Mouse (Mus musculus): ENCODE measurements at regions not wholly inside any gene's neighbourhood (a gene's known extent, or its start where the extent isn't known, plus 50 kb on each side); places are given as distances from the start of the nearest gene placed in this dataset.

DNA sequence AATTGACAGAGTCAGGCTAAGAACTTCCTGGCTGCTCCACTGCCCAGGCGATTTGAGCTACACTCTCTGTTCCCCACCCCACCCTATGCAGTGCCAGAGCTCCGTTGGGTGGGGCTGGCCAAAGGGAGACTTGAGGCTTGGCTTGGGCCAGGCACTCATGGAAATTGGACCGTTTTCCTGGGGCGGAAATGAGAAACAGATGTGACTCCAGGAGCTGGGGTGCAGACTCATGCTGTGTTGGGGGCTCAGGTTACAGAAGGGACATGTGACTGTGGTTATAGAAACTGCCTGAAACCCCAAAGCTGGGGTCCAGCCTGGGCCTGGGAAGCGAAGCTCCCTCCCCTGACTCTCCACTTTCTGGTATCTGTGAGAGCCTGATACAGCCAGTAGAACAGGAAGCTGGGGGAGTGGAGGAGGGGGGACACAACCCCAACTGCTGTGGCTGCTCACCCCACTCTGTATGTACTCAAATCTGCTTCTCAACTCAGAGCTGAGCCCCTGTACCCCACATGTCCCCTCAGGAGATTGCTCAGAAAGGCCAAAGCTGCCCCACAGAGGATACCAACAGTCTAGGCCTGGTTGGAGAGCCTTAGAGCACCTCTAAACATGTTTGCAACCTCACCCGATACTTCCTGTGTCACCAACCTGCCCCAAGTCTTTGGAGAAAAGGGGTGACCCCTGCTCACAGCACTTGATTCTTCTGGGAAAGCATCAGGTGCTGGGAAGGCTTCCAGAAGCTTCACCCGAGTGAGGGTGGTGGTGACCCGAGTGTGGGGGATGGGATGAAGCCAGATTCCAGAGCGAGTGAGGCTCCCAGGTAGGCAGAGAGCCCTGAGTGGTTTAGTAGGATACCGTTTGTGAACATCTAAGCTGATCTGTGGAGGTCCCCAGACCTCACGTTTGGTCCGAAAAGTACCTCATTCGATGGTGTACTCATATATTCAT lies 142.9 kb upstream of the Haao start:
- Histone ChIP-seq H3K9ac (replicated peaks) (no peak overlapping the region), H3K4me1 (replicated peaks; ENCODE audit: control insufficient read depth in 2 of 2, insufficient read depth in 2 of 2, low read length in 1 of 2) (peaks cover 2 to 35% of the 10 kb centered on the region in 2 experiments; a peak in 3 of 4 replicates), H3K27ac (no peak overlapping the region), H3K9me3 (ENCODE audit: control insufficient read depth, low read length) (no peaks in the 10 kb centered on the region), H3K4me3 (ENCODE audit: insufficient read depth in 1 of 2, low read depth in 2 of 2, low read length in 2 of 2) (no peak overlapping the region), H3K27me3 (ENCODE audit: control insufficient read depth, insufficient read depth, low read length) (no peaks in the 10 kb centered on the region), H3K36me3 (replicated peaks; ENCODE audit: control insufficient read depth, insufficient read depth, low read depth) (no peaks in the 10 kb centered on the region), H3K4me2 (ENCODE audit: low read depth) (no peak overlapping the region)
- ATAC-seq (ENCODE audit: insufficient read depth): peak; percentile 53; the same call in 1 of the 2 replicates
- TF ChIP-seq CTCF (IDR thresholded peaks at IDR 0.05; ENCODE audit: low read depth) (no peak), EP300 (IDR thresholded peaks at IDR 0.05; ENCODE audit: low read depth) (peak; percentile 48; the same call in 1 of the 2 replicates)
- no peak for DNase-seq (ENCODE audit: low read depth in 3 of 3, low spot score in 3 of 3)
- WGBS (ENCODE audit: insufficient replicate concordance): 36% methylated on average over 13 of the region's 13 CpGs

DNA sequence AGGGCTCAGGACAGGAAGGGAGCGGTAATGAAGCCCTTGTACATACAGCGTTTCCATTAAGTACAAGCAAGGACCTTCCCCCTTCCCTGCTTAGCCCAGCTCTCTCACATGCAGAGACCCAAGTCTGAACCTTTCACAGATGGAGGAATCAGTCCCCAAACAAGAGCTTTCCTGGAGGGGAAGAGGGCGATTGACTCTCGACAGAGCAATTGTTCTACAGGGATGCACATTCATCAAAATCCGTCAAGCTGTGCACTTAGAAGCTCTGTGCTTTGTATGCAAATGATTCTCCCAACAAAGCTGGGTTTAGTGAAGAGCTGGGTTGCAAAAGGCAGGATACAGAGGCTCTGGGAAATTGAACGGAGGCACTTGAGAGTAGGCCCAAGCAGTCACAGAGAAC lies 141.1 kb upstream of the Haao start:
- no peak for DNase-seq (ENCODE audit: low read depth in 3 of 3, low spot score in 3 of 3)
- WGBS (ENCODE audit: insufficient replicate concordance): 53% methylated on average over 6 of the region's 6 CpGs

DNA sequence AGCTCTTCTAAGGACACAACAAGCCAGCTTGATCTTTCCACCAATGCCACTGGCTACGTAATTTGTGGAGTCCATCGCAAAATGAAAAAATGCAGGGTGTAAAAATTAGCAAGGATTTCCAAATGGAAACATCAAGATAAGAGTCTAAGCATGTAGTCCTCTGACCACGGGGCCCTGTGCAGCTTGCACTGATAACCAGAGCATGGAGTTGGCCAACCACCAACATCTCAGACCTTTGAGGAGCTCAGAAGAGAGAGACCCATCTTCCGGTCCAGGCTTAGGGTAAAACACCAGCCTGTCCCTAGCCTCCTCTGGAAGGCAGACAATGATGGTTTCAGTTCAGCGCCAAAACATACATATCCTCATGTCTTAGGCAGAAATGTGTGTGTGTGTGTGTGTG lies 140.4 kb upstream of the Haao start:
- Histone ChIP-seq H3K9me3 (ENCODE audit: control insufficient read depth, low read length) (no peaks in the 10 kb centered on the region), H3K27me3 (ENCODE audit: control insufficient read depth, insufficient read depth, low read length) (no peaks in the 10 kb centered on the region), H3K9ac (replicated peaks) (no peak overlapping the region), H3K4me1 (replicated peaks; ENCODE audit: control insufficient read depth in 2 of 2, insufficient read depth in 2 of 2, low read length in 1 of 2) (peaks cover 2 to 35% of the 10 kb centered on the region in 2 experiments; a peak in 3 of 4 replicates), H3K4me3 (ENCODE audit: insufficient read depth in 1 of 2, low read depth in 2 of 2, low read length in 2 of 2) (no peak overlapping the region), H3K27ac (no peak overlapping the region), H3K4me2 (ENCODE audit: low read depth) (no peak overlapping the region), H3K36me3 (replicated peaks; ENCODE audit: control insufficient read depth, insufficient read depth, low read depth) (no peaks in the 10 kb centered on the region)
- TF ChIP-seq EP300 (IDR thresholded peaks at IDR 0.05; ENCODE audit: low read depth) (no peak), CTCF (IDR thresholded peaks at IDR 0.05; ENCODE audit: low read depth) (no peak)
- ATAC-seq (ENCODE audit: insufficient read depth): no peak
- DNase-seq (ENCODE audit: low read depth in 3 of 3, low spot score in 3 of 3): no peak
- WGBS (ENCODE audit: insufficient replicate concordance): 27% methylated on average over 5 of the region's 5 CpGs

More for the DNA sequence above, 141.1 kb upstream of the Haao start:
- no peak overlapping the region for H3K4me2 ChIP-seq (ENCODE audit: low read depth)
- H3K4me1 ChIP-seq (replicated peaks; ENCODE audit: control insufficient read depth in 2 of 2, insufficient read depth in 2 of 2, low read length in 1 of 2): peaks cover 2 to 35% of the 10 kb centered on the region in 2 experiments; a peak in 3 of 4 replicates
- TF ChIP-seq CTCF (IDR thresholded peaks at IDR 0.05; ENCODE audit: low read depth) (no peak), EP300 (IDR thresholded peaks at IDR 0.05; ENCODE audit: low read depth) (no peak)
- no peak for ATAC-seq (ENCODE audit: insufficient read depth)
- H3K9me3 ChIP-seq (ENCODE audit: control insufficient read depth, low read length): no peaks in the 10 kb centered on the region
- H3K9ac ChIP-seq (replicated peaks): no peak overlapping the region
- no peak overlapping the region for H3K27ac ChIP-seq
- no peak overlapping the region for H3K4me3 ChIP-seq (ENCODE audit: insufficient read depth in 1 of 2, low read depth in 2 of 2, low read length in 2 of 2)
- no peaks in the 10 kb centered on the region for H3K27me3 ChIP-seq (ENCODE audit: control insufficient read depth, insufficient read depth, low read length)
- H3K36me3 ChIP-seq (replicated peaks; ENCODE audit: control insufficient read depth, insufficient read depth, low read depth): no peaks in the 10 kb centered on the region

DNA sequence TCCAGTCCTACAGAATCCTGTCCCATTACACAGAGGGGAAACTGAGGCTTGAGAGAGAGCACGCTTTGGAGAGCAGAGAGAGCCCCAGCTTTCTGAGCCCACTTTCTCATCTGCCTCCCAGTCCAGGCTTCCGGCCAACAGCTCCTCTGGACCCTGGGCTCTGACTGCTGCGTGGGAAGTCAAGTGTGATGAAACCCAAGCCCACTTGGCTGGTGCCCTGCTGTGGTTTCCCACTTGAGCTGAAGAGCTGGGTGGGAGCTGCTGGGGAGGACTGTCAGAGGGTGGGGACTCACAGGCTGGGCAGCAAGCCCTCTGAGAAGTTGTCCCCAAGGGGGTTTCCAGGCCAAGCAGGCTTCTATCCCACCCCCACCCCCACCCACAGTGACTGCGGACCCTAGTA lies 139.9 kb upstream of the Haao start:
- H3K4me2 ChIP-seq (ENCODE audit: low read depth): no peak overlapping the region
- no peak overlapping the region for H3K27ac ChIP-seq

DNA sequence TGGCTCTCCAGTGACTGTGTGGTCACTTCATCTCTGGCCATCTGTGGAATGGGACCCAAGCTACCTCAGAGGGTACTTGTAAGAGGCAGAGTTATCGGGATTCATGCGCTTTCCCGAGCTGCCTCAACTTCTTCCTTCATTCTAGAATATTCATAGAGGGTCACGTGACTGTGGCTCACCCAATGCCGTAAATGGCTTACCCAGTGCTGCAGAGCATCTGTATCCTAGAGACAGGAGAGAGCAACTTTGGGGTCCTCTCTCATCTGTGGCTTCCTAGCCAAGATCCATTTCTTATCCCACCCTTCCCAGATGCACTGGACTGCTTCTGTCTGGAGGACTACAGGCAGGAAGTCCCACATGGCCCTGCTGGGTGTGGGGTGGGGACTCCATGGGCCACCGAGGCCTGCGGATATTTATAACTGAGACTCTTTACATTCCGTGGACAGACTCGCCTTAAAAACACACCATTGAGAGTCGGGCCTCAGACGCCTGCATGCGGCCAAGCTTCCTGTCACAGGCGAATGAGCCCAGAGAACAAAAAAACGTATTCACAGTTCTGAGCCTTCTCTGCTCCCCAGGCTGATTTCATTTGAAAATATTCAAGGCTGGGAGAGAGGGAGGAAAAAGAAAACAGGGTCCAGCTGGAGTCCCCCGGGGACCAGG lies 138.3 kb upstream of the Haao start:
- ATAC-seq (ENCODE audit: insufficient read depth): no peak
- H3K9ac ChIP-seq (replicated peaks): no peak overlapping the region
- H3K36me3 ChIP-seq (replicated peaks; ENCODE audit: control insufficient read depth, insufficient read depth, low read depth): no peaks in the 10 kb centered on the region
- H3K9me3 ChIP-seq (ENCODE audit: control insufficient read depth, low read length): no peaks in the 10 kb centered on the region
- 45% methylated on average over 15 of the region's 15 CpGs for WGBS (ENCODE audit: insufficient replicate concordance)
- no peak for DNase-seq (ENCODE audit: low read depth in 3 of 3, low spot score in 3 of 3)
- H3K27ac ChIP-seq: no peak overlapping the region
- H3K27me3 ChIP-seq (ENCODE audit: control insufficient read depth, insufficient read depth, low read length): no peaks in the 10 kb centered on the region
- no peak overlapping the region for H3K4me3 ChIP-seq (ENCODE audit: insufficient read depth in 1 of 2, low read depth in 2 of 2, low read length in 2 of 2)
- TF ChIP-seq EP300 (IDR thresholded peaks at IDR 0.05; ENCODE audit: low read depth): no peak
- TF ChIP-seq CTCF (IDR thresholded peaks at IDR 0.05; ENCODE audit: low read depth): no peak
- H3K4me1 ChIP-seq (replicated peaks; ENCODE audit: control insufficient read depth in 2 of 2, insufficient read depth in 2 of 2, low read length in 1 of 2): peaks cover 2 to 32% of the 10 kb centered on the region in 2 experiments; a peak in 3 of 4 replicates
- H3K4me2 ChIP-seq (ENCODE audit: low read depth): no peak overlapping the region

More for the DNA sequence above, 139.9 kb upstream of the Haao start:
- TF ChIP-seq CTCF (IDR thresholded peaks at IDR 0.05; ENCODE audit: low read depth) (no peak), EP300 (IDR thresholded peaks at IDR 0.05; ENCODE audit: low read depth) (no peak)
- Histone ChIP-seq H3K4me1 (replicated peaks; ENCODE audit: control insufficient read depth in 2 of 2, insufficient read depth in 2 of 2, low read length in 1 of 2) (peaks cover 2 to 35% of the 10 kb centered on the region in 2 experiments; a peak in 3 of 4 replicates), H3K4me3 (ENCODE audit: insufficient read depth in 1 of 2, low read depth in 2 of 2, low read length in 2 of 2) (no peak overlapping the region), H3K36me3 (replicated peaks; ENCODE audit: control insufficient read depth, insufficient read depth, low read depth) (no peaks in the 10 kb centered on the region), H3K9me3 (ENCODE audit: control insufficient read depth, low read length) (no peaks in the 10 kb centered on the region), H3K9ac (replicated peaks) (no peak overlapping the region), H3K27me3 (ENCODE audit: control insufficient read depth, insufficient read depth, low read length) (no peaks in the 10 kb centered on the region)
- ATAC-seq (ENCODE audit: insufficient read depth) (no peak), DNase-seq (ENCODE audit: low read depth in 3 of 3, low spot score in 3 of 3) (no peak)
- 60% methylated on average over 4 of the region's 4 CpGs for WGBS (ENCODE audit: insufficient replicate concordance)

All from liver, embryonic 14.5 days (tissue).